Mouse (Mus musculus): ENCODE measurements around the gene Babam1. TPM values are rescaled to one million over a fixed set of nuclear protein-coding genes. Genes with fewer than 3 reads are reported as not detected.

Gene Babam1
- polyA plus RNA-seq, 1 experiment from 2014 or later, result 83.3 TPM

DNA sequence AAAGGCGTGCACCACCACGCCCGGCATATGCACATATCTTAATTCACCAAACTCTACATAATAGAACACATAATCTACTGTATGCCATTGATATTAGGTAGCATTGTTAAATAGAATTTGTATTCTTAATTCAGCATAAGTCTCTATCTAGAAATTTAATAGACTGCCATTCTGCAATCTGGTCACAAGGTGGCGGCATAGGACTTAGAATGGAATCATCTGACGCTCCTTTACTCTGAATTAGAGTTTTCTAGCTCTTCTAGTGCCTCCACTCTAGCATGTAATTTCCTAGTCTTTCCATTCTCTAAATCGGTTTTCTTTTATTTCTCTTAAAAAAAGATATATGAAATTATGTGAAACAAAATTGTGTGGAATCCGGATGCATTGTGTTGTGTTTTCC, 44.7 kb downstream of the Babam1 start:
- H3K4me2 ChIP-seq, result no peak overlapping the region
- no peak overlapping the region for H3K27ac ChIP-seq
- no peak for ATAC-seq (ENCODE audit: low FRiP score)
- H3K27me3 ChIP-seq, result peaks cover 13% of the 10 kb centered on the region
- no peaks in the 10 kb centered on the region for H3K9me3 ChIP-seq
- no peak overlapping the region for H3K4me3 ChIP-seq
- H3K36me3 ChIP-seq, result no peaks in the 10 kb centered on the region
- under 1% methylated on average over 7 of the region's 7 CpGs for WGBS
- no peaks in the 10 kb centered on the region for H3K4me1 ChIP-seq (replicated peaks)
- H3K9ac ChIP-seq, result no peak overlapping the region

DNA sequence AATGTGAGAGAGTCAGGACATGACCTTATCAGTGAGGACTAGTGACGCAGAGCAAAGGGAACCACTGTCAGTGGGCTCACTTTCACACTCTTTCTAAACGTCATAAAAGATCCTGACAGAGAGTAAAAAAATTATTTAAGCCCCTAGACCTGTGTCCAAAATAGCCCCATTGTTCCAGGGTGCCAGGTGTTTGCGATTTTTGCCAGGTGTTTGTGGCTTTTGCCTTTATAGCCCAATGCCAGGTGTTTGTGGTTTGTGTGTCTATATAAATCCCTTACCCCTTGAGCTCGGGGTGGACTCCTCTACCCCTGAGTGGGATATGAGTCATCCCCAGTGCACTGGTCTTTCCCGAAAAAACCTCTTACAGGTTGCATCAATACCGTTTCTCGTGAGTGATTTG, 48.4 kb downstream of the Babam1 start:
- no peak for ATAC-seq (ENCODE audit: low FRiP score)
- Histone ChIP-seq H3K9ac (no peak overlapping the region), H3K4me2 (no peak overlapping the region), H3K36me3 (no peaks in the 10 kb centered on the region), H3K4me1 (replicated peaks) (no peaks in the 10 kb centered on the region), H3K4me3 (no peak overlapping the region), H3K27me3 (peaks cover 9% of the 10 kb centered on the region), H3K27ac (no peak overlapping the region), H3K9me3 (no peaks in the 10 kb centered on the region)
- WGBS, result 87% methylated on average over 7 of the region's 7 CpGs

DNA sequence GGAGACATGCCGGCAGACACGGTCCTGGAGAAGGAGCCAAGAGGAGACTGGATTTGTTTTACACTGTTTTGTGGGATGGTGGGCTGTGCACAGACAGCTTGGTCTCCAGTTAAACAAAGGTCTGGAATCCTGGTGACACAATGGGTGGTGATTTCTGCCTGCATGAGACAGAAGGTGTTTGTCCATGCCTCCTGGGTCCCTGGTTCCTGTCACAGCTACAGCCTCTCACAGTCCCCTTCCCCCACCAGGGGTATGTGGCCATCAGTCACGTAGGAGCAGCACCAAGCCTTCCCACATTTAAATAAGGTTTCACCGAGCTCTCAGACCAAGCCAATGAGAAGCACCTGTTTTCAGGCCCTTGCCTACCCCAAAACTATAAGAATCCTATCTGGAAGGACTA, 54.7 kb downstream of the Babam1 start:
- H3K27me3 ChIP-seq, result 0 out of 2 replicates have a peak, but pooled peaks cover 3% of the 10 kb centered on the region
- no peak overlapping the region for H3K9ac ChIP-seq
- no peak overlapping the region for H3K4me2 ChIP-seq
- H3K4me3 ChIP-seq, result no peak overlapping the region
- no peaks in the 10 kb centered on the region for H3K4me1 ChIP-seq (replicated peaks)
- 67% methylated on average over 4 of the region's 4 CpGs for WGBS
- no peaks in the 10 kb centered on the region for H3K9me3 ChIP-seq
- ATAC-seq (ENCODE audit: low FRiP score), result no peak
- H3K36me3 ChIP-seq, result peaks cover 2% of the 10 kb centered on the region
- H3K27ac ChIP-seq, result no peak overlapping the region

DNA sequence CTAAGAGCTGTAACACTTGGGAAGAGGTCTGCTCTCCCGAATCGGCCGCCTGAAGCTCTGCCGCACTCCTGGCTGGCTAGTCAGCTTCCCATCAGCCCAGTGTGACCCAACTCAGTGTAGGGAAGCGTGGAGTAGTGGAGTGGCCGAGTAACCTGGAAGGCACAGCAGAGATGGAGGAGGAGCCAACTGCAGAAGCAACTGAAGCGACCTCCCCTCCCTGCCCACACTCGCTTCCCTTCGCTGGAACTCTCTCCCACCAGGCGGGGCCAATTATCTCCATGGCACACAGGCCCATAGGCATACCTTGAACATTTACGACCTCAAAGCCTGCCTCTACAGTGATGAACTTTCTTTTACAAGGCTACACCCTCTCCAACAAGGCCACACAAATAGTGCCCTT, 55.1 kb downstream of the Babam1 start:
- H3K9ac ChIP-seq, result no peak overlapping the region
- H3K9me3 ChIP-seq, result no peaks in the 10 kb centered on the region
- peaks cover 6% of the 10 kb centered on the region for H3K36me3 ChIP-seq
- no peak overlapping the region for H3K4me2 ChIP-seq
- H3K27ac ChIP-seq, result no peak overlapping the region
- WGBS, result 48% methylated on average over 11 of the region's 11 CpGs
- no peak overlapping the region for H3K4me3 ChIP-seq
- 0 out of 2 replicates have a peak, but pooled peaks cover 3% of the 10 kb centered on the region for H3K27me3 ChIP-seq
- H3K4me1 ChIP-seq (replicated peaks), result no peaks in the 10 kb centered on the region
- no peak for ATAC-seq (ENCODE audit: low FRiP score)

DNA sequence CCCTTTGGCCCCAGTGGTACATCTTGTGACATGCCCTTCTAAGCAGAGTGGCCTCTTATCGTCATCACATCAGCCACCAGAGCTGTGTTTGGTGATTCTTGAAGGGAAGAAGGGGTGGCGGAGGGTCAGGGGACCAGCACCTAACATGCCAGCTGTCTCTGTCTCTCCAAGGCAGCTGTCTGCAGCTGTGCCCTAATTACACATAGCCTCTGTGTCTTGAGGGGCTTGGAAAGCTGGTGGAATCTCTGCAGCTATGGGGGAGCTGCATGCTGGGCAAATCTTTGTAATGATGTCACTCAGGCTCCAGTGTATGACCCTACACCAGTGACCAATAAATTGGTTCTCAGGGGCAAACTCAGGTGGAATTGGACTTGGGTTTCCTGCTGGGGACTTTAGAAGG, 56.0 kb downstream of the Babam1 start:
- Histone ChIP-seq H3K27ac (no peak overlapping the region), H3K4me2 (no peak overlapping the region), H3K4me1 (replicated peaks) (no peaks in the 10 kb centered on the region), H3K9ac (0 out of 2 replicates have a peak overlapping the region, but pooled peaks have one; percentile 24), H3K4me3 (no peak overlapping the region), H3K36me3 (peaks cover 15% of the 10 kb centered on the region), H3K9me3 (no peaks in the 10 kb centered on the region), H3K27me3 (no peaks in the 10 kb centered on the region)
- WGBS, result 83% methylated on average over 2 of the region's 2 CpGs
- no peak for ATAC-seq (ENCODE audit: low FRiP score)

Other genes starting within 250 kb of the Babam1 start
- 16.4 and 18.5 TPM in 2 replicates for gene Myo9b, start 124.1 kb upstream of the Babam1 start, polyA plus RNA-seq (2015; fragmentation: Nextera tagmentation; extraction: Ambion mirVana)
- 58.2 and 58.7 TPM in 2 replicates for gene Haus8, start 123.9 kb upstream of the Babam1 start, polyA plus RNA-seq (2015; fragmentation: Nextera tagmentation; extraction: Ambion mirVana)
- 109 and 112 TPM in 2 replicates for gene Use1, start 30.0 kb upstream of the Babam1 start, polyA plus RNA-seq (2015; fragmentation: Nextera tagmentation; extraction: Ambion mirVana)
- gene Ocel1, start 25.6 kb upstream of the Babam1 start, polyA plus RNA-seq (2015; fragmentation: Nextera tagmentation; extraction: Ambion mirVana), result 4.6 and 6.2 TPM in 2 replicates
- gene Nr2f6, start 14.9 kb upstream of the Babam1 start, polyA plus RNA-seq (2015; fragmentation: Nextera tagmentation; extraction: Ambion mirVana), result 20.2 and 21.3 TPM in 2 replicates
- gene Ushbp1, start 1.1 kb upstream of the Babam1 start, polyA plus RNA-seq (2015; fragmentation: Nextera tagmentation; extraction: Ambion mirVana), result 6.2 and 7.1 TPM in 2 replicates
- 9.5 and 10.3 TPM in 2 replicates for gene Ankle1, start 9.1 kb downstream of the Babam1 start, polyA plus RNA-seq (2015; fragmentation: Nextera tagmentation; extraction: Ambion mirVana)
- 127 and 136 TPM in 2 replicates for gene Abhd8, start 66.8 kb downstream of the Babam1 start, polyA plus RNA-seq (2015; fragmentation: Nextera tagmentation; extraction: Ambion mirVana)
- gene Mrpl34, start 68.1 kb downstream of the Babam1 start, polyA plus RNA-seq (2015; fragmentation: Nextera tagmentation; extraction: Ambion mirVana), result 222 and 230 TPM in 2 replicates
- gene Dda1, start 72.3 kb downstream of the Babam1 start, polyA plus RNA-seq (2015; fragmentation: Nextera tagmentation; extraction: Ambion mirVana), result 212 and 214 TPM in 2 replicates
- 6.6 and 7.1 TPM in 2 replicates for gene Ano8, start 89.1 kb downstream of the Babam1 start, polyA plus RNA-seq (2015; fragmentation: Nextera tagmentation; extraction: Ambion mirVana)
- gene Gtpbp3, start 91.2 kb downstream of the Babam1 start, polyA plus RNA-seq (2015; fragmentation: Nextera tagmentation; extraction: Ambion mirVana), result 13.7 and 14.3 TPM in 2 replicates
- 13.8 and 14.0 TPM in 2 replicates for gene Plvap, start 114.9 kb downstream of the Babam1 start, polyA plus RNA-seq (2015; fragmentation: Nextera tagmentation; extraction: Ambion mirVana)
- 0.31 and 0.49 TPM in 2 replicates for gene Ccdc194, start 128.8 kb downstream of the Babam1 start, polyA plus RNA-seq (2015; fragmentation: Nextera tagmentation; extraction: Ambion mirVana)
- gene Bst2, start 140.6 kb downstream of the Babam1 start, polyA plus RNA-seq (2015; fragmentation: Nextera tagmentation; extraction: Ambion mirVana), result 16.0 and 17.2 TPM in 2 replicates
- gene Mvb12a, start 146.1 kb downstream of the Babam1 start, polyA plus RNA-seq (2015; fragmentation: Nextera tagmentation; extraction: Ambion mirVana), result 55.3 and 59.6 TPM in 2 replicates
- gene Tmem221, start 162.0 kb downstream of the Babam1 start, polyA plus RNA-seq (2015; fragmentation: Nextera tagmentation; extraction: Ambion mirVana), result 0.19 TPM in 1 of 2 replicates, not detected in the other
- gene Nxnl1, start 169.7 kb downstream of the Babam1 start, polyA plus RNA-seq (2015; fragmentation: Nextera tagmentation; extraction: Ambion mirVana), result not detected in 2 replicates
- 78.5 and 81.9 TPM in 2 replicates for gene Slc27a1, start 172.0 kb downstream of the Babam1 start, polyA plus RNA-seq (2015; fragmentation: Nextera tagmentation; extraction: Ambion mirVana)
- 197 and 204 TPM in 2 replicates for gene Pgls, start 195.3 kb downstream of the Babam1 start, polyA plus RNA-seq (2015; fragmentation: Nextera tagmentation; extraction: Ambion mirVana)
- gene Fam129c, start 200.8 kb downstream of the Babam1 start, polyA plus RNA-seq (2015; fragmentation: Nextera tagmentation; extraction: Ambion mirVana), result 6.9 and 8.2 TPM in 2 replicates
- gene Colgalt1, start 214.1 kb downstream of the Babam1 start, polyA plus RNA-seq (2015; fragmentation: Nextera tagmentation; extraction: Ambion mirVana), result 57.5 and 63.2 TPM in 2 replicates

Data from hindbrain, embryonic 13.5 days (tissue).